Mouse (Mus musculus): ENCODE results near the gene Slc15a3.

GRCm38 (mm10) chr19:10810176-10810492 lies 29.4 kb upstream of the Slc15a3 start:
- TF ChIP-seq CTCF (IDR thresholded peaks at IDR 0.05; ENCODE audit: insufficient read depth, low read length) (no peak), POLR2A (IDR thresholded peaks at IDR 0.05; ENCODE audit: borderline replicate concordance, extremely low read depth, low read depth, low read length) (no peak)
